Mouse (Mus musculus) urinary bladder, postnatal 36 days (tissue): ENCODE measurements around the gene Trim66.

Source experiments
- DNase-seq, 2 experiments: peaks; one replicate each; pipeline ENCODE4 v3.0.0; 2022; ENCODE audit warnings: low spot score in 2 of 2, mixed read lengths in 1 of 2

Trim66 gene

GRCm38 (mm10) chr7:109454856-109455255, 53.1 kb downstream of the Trim66 start:
- no peak for DNase-seq

DNA sequence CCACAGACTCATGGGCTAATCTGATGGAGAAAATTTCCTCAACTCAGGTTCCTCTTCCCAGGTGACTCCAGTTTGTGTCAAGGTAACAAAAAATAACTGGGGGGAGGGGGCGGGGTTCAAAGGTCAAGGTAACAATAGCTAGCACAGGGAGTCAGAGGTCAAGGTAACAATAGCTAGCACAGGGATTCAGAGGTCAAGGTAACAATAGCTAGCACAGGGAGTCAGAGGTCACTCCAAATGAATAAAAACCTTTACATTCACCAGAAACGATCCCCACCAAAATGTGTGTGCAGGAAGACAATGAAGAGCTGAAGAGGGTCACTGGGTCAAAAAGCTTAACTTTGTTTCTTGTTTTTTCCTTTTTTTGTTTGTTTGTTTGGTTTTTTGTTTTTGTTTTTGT, 59.9 kb downstream of the Trim66 start:
- DNase-seq: no peak

DNA sequence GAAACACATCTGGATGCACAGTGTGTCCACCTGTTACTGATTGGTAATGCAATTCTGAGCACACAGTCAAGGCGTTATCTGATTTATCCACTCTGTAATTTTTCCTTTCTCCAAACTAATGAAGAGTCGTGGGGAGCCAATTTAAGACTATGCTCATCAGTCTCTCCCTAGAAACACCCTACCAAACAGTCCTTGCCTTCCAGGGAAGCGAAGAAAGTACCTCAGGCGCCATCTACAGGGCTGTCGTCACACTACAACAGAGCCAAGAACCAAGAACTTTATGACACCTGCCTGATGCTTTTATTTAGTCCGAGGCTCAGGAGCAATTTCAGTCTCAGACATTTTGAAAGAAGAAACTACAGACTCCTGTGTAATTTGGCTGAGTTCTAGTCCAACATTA, 62.9 kb downstream of the Trim66 start:
- peak; percentile 43 to 55 for DNase-seq

- DNase-seq: no peak
Measured at GRCm38 (mm10) chr7:109442739-109443138, 65.2 kb downstream of the Trim66 start.

GRCm38 (mm10) chr7:109440697-109441269, 67.2 kb downstream of the Trim66 start:
- DNase-seq: no peak

GRCm38 (mm10) chr7:109438781-109439591, 68.9 kb downstream of the Trim66 start, which contains the start of gene Stk33:
Gene Stk33, minus strand, starts transcription at chr7:109439081.
- peak in 1 of 2 experiments; percentile 57 for DNase-seq

DNA sequence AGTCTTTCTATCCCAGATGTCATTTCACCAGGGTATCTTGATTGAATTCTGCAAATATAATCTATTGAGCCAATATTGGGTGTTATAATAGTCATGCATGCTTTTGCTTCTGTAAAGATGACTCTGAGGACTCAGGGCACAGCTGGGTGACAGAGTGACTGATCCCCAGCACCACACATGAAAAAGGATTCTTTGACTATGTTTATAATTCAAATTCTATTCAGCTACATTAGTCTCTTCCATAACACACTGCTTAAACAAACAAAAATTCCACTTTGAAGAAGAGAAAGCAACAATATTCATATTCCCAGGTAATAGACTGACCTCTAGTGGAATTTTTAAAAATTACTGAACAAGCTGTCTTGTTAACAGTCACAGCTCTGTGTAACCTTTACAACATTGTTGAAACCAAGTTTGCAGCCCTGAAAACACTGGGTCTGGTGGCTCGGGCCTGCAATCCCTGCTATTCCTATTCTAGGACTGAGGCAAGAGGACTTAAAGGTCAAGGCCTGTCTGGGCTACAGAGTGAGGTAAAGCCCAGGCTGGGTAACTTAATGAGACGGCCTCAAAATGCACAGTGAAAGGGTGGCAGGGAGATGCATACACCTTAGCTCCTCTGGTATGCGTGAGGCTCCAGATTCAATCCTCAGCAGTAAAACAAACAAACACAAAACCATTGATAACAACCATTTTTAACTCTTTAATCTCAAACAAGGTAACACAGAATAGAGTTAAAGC, 83.3 kb downstream of the Trim66 start:
- DNase-seq: no peak

DNA sequence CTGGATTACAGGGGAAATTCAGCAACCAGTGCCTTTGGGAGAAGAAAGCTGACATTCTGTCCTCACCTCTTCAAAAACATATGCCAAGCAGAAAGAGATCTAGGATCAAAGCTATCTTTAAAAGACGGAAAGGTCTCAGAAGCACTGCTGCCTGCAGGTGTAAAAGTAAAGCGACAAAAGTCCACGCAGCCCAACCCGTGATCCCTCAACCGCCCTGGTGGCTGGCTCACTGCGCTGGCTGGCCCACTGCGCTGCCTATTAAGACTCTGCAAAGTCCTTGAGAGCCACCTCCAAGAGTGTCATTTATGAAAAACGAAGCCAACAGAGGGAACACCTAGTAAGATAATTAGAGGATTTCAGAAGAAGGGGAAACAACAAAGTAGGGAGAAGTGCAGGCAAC, 85.1 kb downstream of the Trim66 start:
- no peak for DNase-seq

DNA sequence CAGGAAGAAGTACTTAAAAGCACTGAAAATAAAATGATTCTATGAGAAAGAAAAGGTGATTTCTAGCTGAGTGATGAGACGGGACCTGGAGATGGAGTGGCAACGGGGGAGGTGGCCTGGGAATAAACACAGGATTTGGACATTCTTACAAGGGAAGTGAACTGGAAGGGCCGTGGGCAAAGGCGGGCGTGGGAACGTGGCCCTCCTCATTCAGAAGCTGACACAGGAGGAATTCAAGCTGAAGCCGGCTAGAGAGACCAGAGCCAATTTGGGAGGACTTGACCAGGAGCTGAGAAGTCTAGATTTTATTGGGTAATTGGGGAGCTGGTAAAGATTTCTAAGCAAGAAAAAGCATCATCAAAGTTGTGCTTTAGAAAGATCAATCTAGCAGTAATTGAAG, 102.4 kb downstream of the Trim66 start:
- no peak for DNase-seq

DNA sequence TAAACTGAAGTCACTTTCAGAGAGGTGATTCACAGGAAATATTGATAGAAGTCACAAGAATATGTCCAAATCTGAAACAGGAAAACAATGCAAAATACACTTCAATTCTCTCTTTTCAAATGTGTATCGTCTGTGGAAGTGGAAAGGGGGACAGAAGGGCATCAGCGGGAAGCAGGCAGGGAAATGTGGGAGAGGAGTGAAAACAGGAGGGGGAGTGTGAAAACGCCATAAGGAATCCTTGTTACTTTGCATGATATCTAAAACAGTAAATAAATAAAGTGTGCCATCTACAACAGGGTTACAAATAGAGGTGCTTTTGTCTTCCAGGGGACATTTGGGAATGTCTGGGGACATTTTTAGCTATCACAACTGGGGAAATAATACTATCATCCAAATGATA, 108.6 kb downstream of the Trim66 start:
- DNase-seq: no peak
